Mouse (Mus musculus) MEL (cell line): ENCODE results near the gene Lmntd1. TPM values are rescaled to one million over a fixed set of nuclear protein-coding genes. Genes with fewer than 3 reads are reported as not detected.

Source experiments
- DNase-seq: peaks from one replicate; pipeline ENCODE4 v3.0.0; 2011; ENCODE audit warnings: low read depth, low spot score
- H3K27ac ChIP-seq: 2 replicates; pipeline ENCODE4 v1.5.1; 2012; ENCODE audit warnings: low read depth, mild to moderate bottlenecking, control low read depth, low read length, moderate library complexity; ENCODE audit not compliant: control insufficient read depth
- H3K27me3 ChIP-seq, 2 experiments: fragments of 150-350 bp in 1 of 2; sonication (generic) in 1 of 2; 2 replicates each; pipeline ENCODE4 v1.6.1; 2012; ENCODE audit warnings: low read length in 2 of 2, mild to moderate bottlenecking in 2 of 2, improper control_type of control experiment in 1 of 2, moderate library complexity in 1 of 2; ENCODE audit not compliant: insufficient read depth in 2 of 2, control insufficient read depth in 1 of 2
- H3K36me3 ChIP-seq, 2 experiments: 2 replicates each; pipeline ENCODE4 v1.6.1; 2012 to 2014; ENCODE audit warnings: low read length in 2 of 2, improper control_type of control experiment in 1 of 2, inconsistent platforms in 1 of 2, mild to moderate bottlenecking in 1 of 2; ENCODE audit not compliant: insufficient read depth in 2 of 2, control insufficient read depth in 1 of 2
- H3K4me1 ChIP-seq, 2 experiments: fragments of 150-350 bp in 1 of 2; sonication (generic) in 1 of 2; 2 replicates each; pipeline ENCODE4 v1.6.1; 2012; ENCODE audit warnings: low read length in 2 of 2, improper control_type of control experiment in 1 of 2, mild to moderate bottlenecking in 1 of 2; ENCODE audit not compliant: insufficient read depth in 2 of 2, control insufficient read depth in 1 of 2
- H3K4me3 ChIP-seq, 2 experiments: fragments of 150-350 bp in 1 of 2; sonication (generic) in 1 of 2; 2 replicates each; pipeline ENCODE4 v1.5.1; 2012; ENCODE audit warnings: low read depth in 2 of 2, low read length in 2 of 2, mild to moderate bottlenecking in 2 of 2, moderate library complexity in 2 of 2, control low read depth in 1 of 2, improper control_type of control experiment in 1 of 2; ENCODE audit not compliant: control insufficient read depth in 1 of 2, insufficient read depth in 1 of 2
- H3K79me2 ChIP-seq: 2 replicates; pipeline ENCODE4 v1.6.1; 2012; ENCODE audit warnings: mild to moderate bottlenecking, low read length, moderate library complexity; ENCODE audit not compliant: control insufficient read depth, poor library complexity, insufficient read depth
- H3K9ac ChIP-seq: 2 replicates; pipeline ENCODE4 v1.6.1; 2012; ENCODE audit warnings: low read depth, mild to moderate bottlenecking, control low read depth, low read length, moderate library complexity; ENCODE audit not compliant: control insufficient read depth, poor library complexity, severe bottlenecking
- H3K9me3 ChIP-seq: fragments of 150-350 bp; sonication (generic); replicated peaks from 2 replicates; pipeline ENCODE4 v1.6.1; 2012; ENCODE audit warnings: mild to moderate bottlenecking, low read length, improper control_type of control experiment, moderate library complexity; ENCODE audit not compliant: insufficient read depth
- CHD2 ChIP-seq: IDR thresholded peaks from 2 replicates; pipeline ENCODE4 v1.6.1; 2011; ENCODE audit warnings: low read length, improper control_type of control experiment
- CTCF ChIP-seq, 3 experiments: IDR thresholded peaks in 2 of 3; conservative IDR thresholded peaks in 1 of 3; 2 replicates each; pipeline ENCODE4 v1.5.1; 2011 to 2012; ENCODE audit warnings: low read length in 3 of 3, low read depth in 2 of 3, mild to moderate bottlenecking in 2 of 3, improper control_type of control experiment in 1 of 3, inconsistent platforms in 1 of 3, mixed read lengths in 1 of 3, moderate library complexity in 1 of 3; ENCODE audit not compliant: control insufficient read depth in 1 of 3, insufficient read depth in 1 of 3, poor library complexity in 1 of 3, severe bottlenecking in 1 of 3
- E2F4 ChIP-seq: IDR thresholded peaks from 2 replicates; pipeline ENCODE4 v1.6.1; 2011; ENCODE audit warnings: low read depth, low read length, improper control_type of control experiment, borderline replicate concordance
- GABPA ChIP-seq: IDR thresholded peaks from 2 replicates; pipeline ENCODE4 v1.6.1; 2012; ENCODE audit warnings: low read depth, mild to moderate bottlenecking, inconsistent platforms, low read length, improper control_type of control experiment, moderate library complexity
- HCFC1 ChIP-seq: IDR thresholded peaks from 2 replicates; pipeline ENCODE4 v1.6.1; 2012; ENCODE audit warnings: low read depth, mild to moderate bottlenecking, inconsistent platforms, low read length, improper control_type of control experiment, moderate library complexity
- JUND ChIP-seq: IDR thresholded peaks from 2 replicates; pipeline ENCODE4 v1.6.1; 2011; ENCODE audit warnings: low read depth, mild to moderate bottlenecking, improper control_type of control experiment, low read length
- MAX ChIP-seq: IDR thresholded peaks from 2 replicates; pipeline ENCODE4 v1.6.1; 2011; ENCODE audit warnings: low read length, improper control_type of control experiment
- MAZ ChIP-seq: IDR thresholded peaks from 2 replicates; pipeline ENCODE4 v1.6.1; 2012; ENCODE audit warnings: low read depth, mild to moderate bottlenecking, inconsistent platforms, low read length, improper control_type of control experiment
- MXI1 ChIP-seq: IDR thresholded peaks from 2 replicates; pipeline ENCODE4 v1.6.1; 2011; ENCODE audit warnings: mild to moderate bottlenecking, low read depth, low read length, improper control_type of control experiment
- MYB ChIP-seq: IDR thresholded peaks from 2 replicates; pipeline ENCODE4 v1.6.1; 2011; ENCODE audit warnings: mild to moderate bottlenecking, low read depth, low read length, improper control_type of control experiment
- MYC ChIP-seq: IDR thresholded peaks from 2 replicates; pipeline ENCODE4 v1.6.1; 2011; ENCODE audit warnings: low read depth, mild to moderate bottlenecking, low read length, improper control_type of control experiment, moderate library complexity
- POLR2A ChIP-seq, 2 experiments: IDR thresholded peaks; 2 replicates each; pipeline ENCODE4 v1.6.1; 2011 to 2012; ENCODE audit warnings: low read length in 2 of 2, mild to moderate bottlenecking in 2 of 2, control low read depth in 1 of 2, improper control_type of control experiment in 1 of 2, low read depth in 1 of 2, moderate library complexity in 1 of 2; ENCODE audit not compliant: control insufficient read depth in 1 of 2, insufficient read depth in 1 of 2, poor library complexity in 1 of 2
- TBP ChIP-seq: IDR thresholded peaks from 2 replicates; pipeline ENCODE4 v1.8.0; 2011; ENCODE audit warnings: low read depth, low read length, improper control_type of control experiment
- TCF12 ChIP-seq: IDR thresholded peaks from 2 replicates; pipeline ENCODE4 v1.6.1; 2014; ENCODE audit warnings: low read depth, mild to moderate bottlenecking, inconsistent platforms, low read length, improper control_type of control experiment, moderate library complexity
- UBTF ChIP-seq: IDR thresholded peaks from 2 replicates; pipeline ENCODE4 v1.6.1; 2012; ENCODE audit warnings: low read depth, mild to moderate bottlenecking, inconsistent platforms, low read length, improper control_type of control experiment, moderate library complexity, borderline replicate concordance; ENCODE audit not compliant: insufficient read depth
- USF1 ChIP-seq: IDR thresholded peaks from 2 replicates; pipeline ENCODE4 v1.6.1; 2014; ENCODE audit warnings: low read depth, mild to moderate bottlenecking, inconsistent platforms, low read length, improper control_type of control experiment, moderate library complexity
- USF2 ChIP-seq, 2 experiments: IDR thresholded peaks; 2 replicates each; pipeline ENCODE4 v1.6.1; 2011 to 2012; ENCODE audit warnings: improper control_type of control experiment in 2 of 2, low read length in 2 of 2, borderline replicate concordance in 1 of 2, inconsistent platforms in 1 of 2, low read depth in 1 of 2, mild to moderate bottlenecking in 1 of 2; ENCODE audit not compliant: insufficient read depth in 1 of 2
- ZKSCAN1 ChIP-seq: IDR thresholded peaks from 2 replicates; pipeline ENCODE4 v1.6.1; 2012; ENCODE audit warnings: low read depth, mild to moderate bottlenecking, inconsistent platforms, low read length, improper control_type of control experiment, moderate library complexity
- ZMIZ1 ChIP-seq: IDR thresholded peaks from 2 replicates; pipeline ENCODE4 v1.6.1; 2012; ENCODE audit warnings: low read depth, mild to moderate bottlenecking, inconsistent platforms, low read length, improper control_type of control experiment, moderate library complexity
- polyA plus RNA-seq, 2 experiments: library from polyadenylated mRNA; stranded (reverse) in 1 of 2; unstranded in 1 of 2; fragments of >175 nt in 1 of 2; fragments of >200 nt in 1 of 2; gene quantifications; 2 replicates each; pipeline versions ENCODE4 v1.2.1 to v1.2.4; 2012; ENCODE audit warnings: low replicate concordance in 2 of 2, low read depth in 1 of 2; ENCODE audit not compliant: insufficient read length in 2 of 2, insufficient read depth in 1 of 2, missing spikeins in 1 of 2
- total RNA-seq: library from RNA; depleted of rRNA; stranded (reverse); fragments of 300-350 nt; gene quantifications from 2 replicates; pipeline ENCODE4 v1.2.3, GENCODE M21; 2012

Lmntd1 gene
- total and polyA plus RNA-seq, 3 experiments: not detected

DNA sequence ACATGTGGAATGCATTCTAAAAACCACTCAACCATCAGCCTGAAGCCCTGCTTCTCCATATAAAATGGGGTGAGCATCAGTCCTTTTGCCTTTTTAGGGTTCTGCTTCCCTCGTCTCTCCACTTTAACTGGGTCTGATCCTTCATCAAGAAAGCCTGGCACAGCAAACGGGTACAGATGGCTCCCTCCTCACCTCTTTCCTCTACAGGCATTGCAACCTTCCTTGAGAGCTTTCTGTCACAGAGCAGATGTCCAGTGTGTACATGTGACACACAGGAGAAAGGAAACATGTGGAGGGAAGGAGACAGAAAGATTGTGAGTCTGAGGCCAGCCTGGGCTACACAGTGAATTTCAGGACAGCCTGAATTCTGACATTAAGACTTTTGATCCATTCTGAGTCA, 125.9 kb downstream of the Lmntd1 start:
- no peak for DNase-seq
- H3K4me1 ChIP-seq: no peaks in the 10 kb centered on the region
- no peak overlapping the region for H3K4me3 ChIP-seq
- H3K27me3 ChIP-seq: no peaks in the 10 kb centered on the region
- TF ChIP-seq JUND: no peak
- no peak for TF ChIP-seq UBTF
- no peak for TF ChIP-seq MAZ
- TF ChIP-seq GABPA: no peak
- H3K36me3 ChIP-seq: no peaks in the 10 kb centered on the region
- H3K79me2 ChIP-seq: no peaks in the 10 kb centered on the region
- no peaks in the 10 kb centered on the region for H3K9me3 ChIP-seq
- H3K9ac ChIP-seq: no peak overlapping the region
- H3K27ac ChIP-seq: no peak overlapping the region

GRCm38 (mm10) chr6:145485986-145486605, 128.0 kb downstream of the Lmntd1 start:
- Histone ChIP-seq H3K4me1 (no peaks in the 10 kb centered on the region), H3K79me2 (no peaks in the 10 kb centered on the region), H3K27me3 (no peaks in the 10 kb centered on the region), H3K27ac (no peak overlapping the region), H3K4me3 (no peak overlapping the region), H3K36me3 (no peaks in the 10 kb centered on the region), H3K9me3 (no peaks in the 10 kb centered on the region), H3K9ac (no peak overlapping the region)
- no peak for TF ChIP-seq CTCF (IDR thresholded peaks at IDR 0.05 in 2 of 3, conservative IDR thresholded peaks at IDR 0.05 in 1 of 3; ENCODE audit: control insufficient read depth in 1 of 3, insufficient read depth in 1 of 3, low read depth in 2 of 3, low read length in 3 of 3, poor library complexity in 1 of 3, severe bottlenecking in 1 of 3)
- TF ChIP-seq HCFC1: no peak
- TF ChIP-seq MYC: no peak
- TF ChIP-seq USF1: no peak
- no peak for TF ChIP-seq MXI1
- TF ChIP-seq ZMIZ1: no peak
- TF ChIP-seq USF2 (IDR thresholded peaks at IDR 0.05; ENCODE audit: borderline replicate concordance in 1 of 2, insufficient read depth in 1 of 2, low read depth in 1 of 2, low read length in 2 of 2): no peak
- no peak for TF ChIP-seq TBP
- TF ChIP-seq E2F4: no peak
- no peak for TF ChIP-seq CHD2
- no peak for TF ChIP-seq ZKSCAN1
- TF ChIP-seq MYB: no peak
- no peak for TF ChIP-seq MAX
- no peak for TF ChIP-seq POLR2A (IDR thresholded peaks at IDR 0.05; ENCODE audit: control insufficient read depth in 1 of 2, insufficient read depth in 1 of 2, low read depth in 1 of 2, low read length in 2 of 2, poor library complexity in 1 of 2)
- TF ChIP-seq TCF12: no peak
- no peak for DNase-seq
